Mouse (Mus musculus): Measurements from ENCODE around the gene Rsf1. TPM values are rescaled to one million over a fixed set of nuclear protein-coding genes. Genes with fewer than 3 reads are reported as not detected.

Rsf1 gene
- polyA plus RNA-seq, 1 experiment from 2014 or later = 18.8 TPM

- no peak overlapping the region for H3K4me3 ChIP-seq (ENCODE audit: low read length)
- no peak overlapping the region for H3K9ac ChIP-seq (replicated peaks; ENCODE audit: low read length)
- 94% methylated on average over 4 of the region's 4 CpGs for WGBS
- no peak for ATAC-seq (ENCODE audit: low FRiP score, low TSS enrichment)
- H3K9me3 ChIP-seq (ENCODE audit: low read length) = no peaks in the 10 kb centered on the region
- no peak overlapping the region for H3K27ac ChIP-seq (ENCODE audit: low read length)
- no peaks in the 10 kb centered on the region for H3K4me1 ChIP-seq (ENCODE audit: insufficient read depth, low read length)
- no peaks in the 10 kb centered on the region for H3K27me3 ChIP-seq (ENCODE audit: insufficient read depth, low read length)
- no peak overlapping the region for H3K4me2 ChIP-seq (replicated peaks; ENCODE audit: low read depth, low read length)
- peaks cover 36% of the 10 kb centered on the region for H3K36me3 ChIP-seq (ENCODE audit: insufficient read depth, low read length)
Measured at GRCm38 (mm10) chr7:97661634-97662033, 81.9 kb downstream of the Rsf1 start.

GRCm38 (mm10) chr7:97679239-97679638, 99.5 kb downstream of the Rsf1 start:
- H3K9me3 ChIP-seq (ENCODE audit: low read length) = no peaks in the 10 kb centered on the region
- no peak overlapping the region for H3K9ac ChIP-seq (replicated peaks; ENCODE audit: low read length)
- no peak overlapping the region for H3K27ac ChIP-seq (ENCODE audit: low read length)
- no peaks in the 10 kb centered on the region for H3K4me1 ChIP-seq (ENCODE audit: insufficient read depth, low read length)
- no peak for ATAC-seq (ENCODE audit: low FRiP score, low TSS enrichment)
- no peaks in the 10 kb centered on the region for H3K27me3 ChIP-seq (ENCODE audit: insufficient read depth, low read length)
- peaks cover 19% of the 10 kb centered on the region for H3K36me3 ChIP-seq (ENCODE audit: insufficient read depth, low read length)
- H3K4me3 ChIP-seq (ENCODE audit: low read length) = no peak overlapping the region
- H3K4me2 ChIP-seq (replicated peaks; ENCODE audit: low read depth, low read length) = no peak overlapping the region
- WGBS = 26% methylated on average over 1 of the region's 1 CpGs

GRCm38 (mm10) chr7:97687831-97688230, 108.1 kb downstream of the Rsf1 start:
- Histone ChIP-seq H3K4me2 (replicated peaks; ENCODE audit: low read depth, low read length) (no peak overlapping the region), H3K9ac (replicated peaks; ENCODE audit: low read length) (no peak overlapping the region), H3K4me1 (ENCODE audit: insufficient read depth, low read length) (no peaks in the 10 kb centered on the region), H3K36me3 (ENCODE audit: insufficient read depth, low read length) (peaks cover 20% of the 10 kb centered on the region), H3K4me3 (ENCODE audit: low read length) (no peak overlapping the region), H3K9me3 (ENCODE audit: low read length) (no peaks in the 10 kb centered on the region), H3K27me3 (ENCODE audit: insufficient read depth, low read length) (no peaks in the 10 kb centered on the region), H3K27ac (ENCODE audit: low read length) (no peak overlapping the region)
- ATAC-seq (ENCODE audit: low FRiP score, low TSS enrichment) = no peak
- WGBS = 83% methylated on average over 2 of the region's 2 CpGs

GRCm38 (mm10) chr7:97695441-97695840, 115.8 kb downstream of the Rsf1 start:
- Histone ChIP-seq H3K27ac (ENCODE audit: low read length) (no peak overlapping the region), H3K4me1 (ENCODE audit: insufficient read depth, low read length) (peaks cover 12% of the 10 kb centered on the region), H3K9ac (replicated peaks; ENCODE audit: low read length) (no peak overlapping the region; the same call in 1 of the 2 replicates), H3K4me3 (ENCODE audit: low read length) (no peak overlapping the region), H3K9me3 (ENCODE audit: low read length) (peaks cover 6% of the 10 kb centered on the region), H3K27me3 (ENCODE audit: insufficient read depth, low read length) (no peaks in the 10 kb centered on the region), H3K36me3 (ENCODE audit: insufficient read depth, low read length) (peaks cover 15% of the 10 kb centered on the region), H3K4me2 (replicated peaks; ENCODE audit: low read depth, low read length) (peak overlapping the region; percentile 79; the same call in 1 of the 2 replicates)
- ATAC-seq (ENCODE audit: low FRiP score, low TSS enrichment) = no peak
- WGBS = 100% methylated on average over 1 of the region's 1 CpGs

GRCm38 (mm10) chr7:97696133-97696505, 116.4 kb downstream of the Rsf1 start:
- Histone ChIP-seq H3K4me3 (ENCODE audit: low read length) (peak overlapping the region; percentile 68), H3K36me3 (ENCODE audit: insufficient read depth, low read length) (peaks cover 15% of the 10 kb centered on the region)
- peak; percentile 72 for ATAC-seq (ENCODE audit: low FRiP score, low TSS enrichment)

DNA sequence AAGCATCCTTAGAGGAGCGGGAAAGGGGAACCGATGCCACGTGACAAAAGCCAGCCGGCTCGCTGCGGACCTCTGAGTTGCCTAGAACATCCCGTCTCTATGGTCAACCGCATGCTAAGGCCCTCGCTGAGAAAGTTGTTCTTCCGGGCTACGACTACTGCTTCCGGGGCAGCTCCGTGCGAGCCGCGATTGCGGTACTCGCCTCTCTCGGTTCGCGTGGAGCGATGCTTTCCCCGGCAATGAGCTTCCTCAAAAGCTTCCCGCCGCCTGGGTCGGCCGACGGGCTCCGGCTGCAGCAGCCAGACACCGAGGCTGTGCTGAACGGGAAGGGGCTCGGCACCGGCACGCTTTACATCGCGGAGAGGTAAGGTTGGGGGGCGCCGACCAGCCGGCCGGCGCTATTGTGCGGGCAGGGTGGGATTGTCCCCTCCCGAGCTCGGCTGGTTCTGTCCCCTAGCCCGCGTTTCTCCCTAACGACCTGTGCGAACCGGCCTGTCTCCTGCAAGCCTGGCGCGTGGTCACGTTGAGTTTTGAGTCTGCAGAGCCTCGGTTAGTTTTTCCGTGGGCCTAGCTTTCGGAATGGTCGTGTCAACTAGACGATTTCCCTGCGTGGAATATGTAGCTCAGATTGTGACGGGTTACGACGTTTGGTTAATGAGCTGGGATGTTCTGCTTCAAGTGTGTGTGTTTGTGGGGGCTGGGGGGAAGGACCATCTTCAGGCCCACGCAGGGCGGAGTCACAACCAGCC, 117.0 kb downstream of the Rsf1 start, which contains the start of gene Clns1a:
Clns1a (plus strand) TSS at position 129 of the 749 bp plus-strand sequence.
- Histone ChIP-seq H3K9me3 (ENCODE audit: low read length) (peaks cover 6% of the 10 kb centered on the region), H3K4me1 (ENCODE audit: insufficient read depth, low read length) (peaks cover 12% of the 10 kb centered on the region), H3K27me3 (ENCODE audit: insufficient read depth, low read length) (no peaks in the 10 kb centered on the region), H3K4me3 (ENCODE audit: low read length) (peak within 1 kb of the TSS; percentile 68), H3K9ac (replicated peaks; ENCODE audit: low read length) (peak within 1 kb of the TSS; percentile 75), H3K27ac (ENCODE audit: low read length) (peak within 1 kb of the TSS; percentile 79), H3K4me2 (replicated peaks; ENCODE audit: low read depth, low read length) (peak within 1 kb of the TSS; percentile 79), H3K36me3 (ENCODE audit: insufficient read depth, low read length) (peaks cover 15% of the 10 kb centered on the region)
- under 1% methylated on average over 63 of the region's 63 CpGs for WGBS
- peak; percentile 99 for ATAC-seq (ENCODE audit: low FRiP score, low TSS enrichment)

More at GRCm38 (mm10) chr7:97696133-97696505, 116.4 kb downstream of the Rsf1 start:
- Histone ChIP-seq H3K27me3 (ENCODE audit: insufficient read depth, low read length) (no peaks in the 10 kb centered on the region), H3K4me1 (ENCODE audit: insufficient read depth, low read length) (peaks cover 12% of the 10 kb centered on the region), H3K4me2 (replicated peaks; ENCODE audit: low read depth, low read length) (peak overlapping the region; percentile 79), H3K27ac (ENCODE audit: low read length) (peak overlapping the region; percentile 79), H3K9ac (replicated peaks; ENCODE audit: low read length) (peak overlapping the region; percentile 75), H3K9me3 (ENCODE audit: low read length) (peaks cover 6% of the 10 kb centered on the region)
- WGBS = 40% methylated on average over 19 of the region's 19 CpGs

- no peaks in the 10 kb centered on the region for H3K27me3 ChIP-seq (ENCODE audit: insufficient read depth, low read length)
- H3K27ac ChIP-seq (ENCODE audit: low read length) = no peak overlapping the region
- H3K36me3 ChIP-seq (ENCODE audit: insufficient read depth, low read length) = peaks cover 15% of the 10 kb centered on the region
- peaks cover 12% of the 10 kb centered on the region for H3K4me1 ChIP-seq (ENCODE audit: insufficient read depth, low read length)
- H3K4me3 ChIP-seq (ENCODE audit: low read length) = no peak overlapping the region
- peaks cover 6% of the 10 kb centered on the region for H3K9me3 ChIP-seq (ENCODE audit: low read length)
- no peak for ATAC-seq (ENCODE audit: low FRiP score, low TSS enrichment)
- 91% methylated on average over 4 of the region's 4 CpGs for WGBS
- H3K4me2 ChIP-seq (replicated peaks; ENCODE audit: low read depth, low read length) = no peak overlapping the region
- H3K9ac ChIP-seq (replicated peaks; ENCODE audit: low read length) = no peak overlapping the region
Measured at GRCm38 (mm10) chr7:97700173-97700572, 120.5 kb downstream of the Rsf1 start.

DNA sequence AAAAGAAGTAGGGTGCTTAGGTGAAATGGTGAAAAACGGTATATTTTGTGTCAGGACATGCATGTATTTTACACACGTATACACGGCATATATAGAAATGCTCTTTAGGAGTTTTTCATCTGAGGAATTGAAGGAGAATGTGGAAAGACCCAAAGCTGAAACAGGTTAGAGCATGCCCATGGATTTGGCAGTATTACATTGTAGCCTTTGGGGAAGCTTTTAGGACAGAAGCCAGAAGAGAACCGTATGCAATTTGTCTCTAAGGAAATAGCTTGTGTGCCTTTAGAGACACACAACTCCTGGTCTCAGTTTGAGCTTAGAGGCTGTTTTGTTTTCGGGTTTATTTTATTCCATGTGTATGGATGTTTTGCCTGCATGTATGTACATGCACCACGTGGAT, 121.4 kb downstream of the Rsf1 start:
- WGBS = 75% methylated on average over 6 of the region's 6 CpGs
- Histone ChIP-seq H3K9me3 (ENCODE audit: low read length) (peaks cover 6% of the 10 kb centered on the region), H3K9ac (replicated peaks; ENCODE audit: low read length) (no peak overlapping the region), H3K27ac (ENCODE audit: low read length) (no peak overlapping the region), H3K4me1 (ENCODE audit: insufficient read depth, low read length) (peaks cover 8% of the 10 kb centered on the region), H3K4me2 (replicated peaks; ENCODE audit: low read depth, low read length) (no peak overlapping the region), H3K27me3 (ENCODE audit: insufficient read depth, low read length) (no peaks in the 10 kb centered on the region), H3K4me3 (ENCODE audit: low read length) (no peak overlapping the region), H3K36me3 (ENCODE audit: insufficient read depth, low read length) (peaks cover 15% of the 10 kb centered on the region)
- ATAC-seq (ENCODE audit: low FRiP score, low TSS enrichment) = no peak

DNA sequence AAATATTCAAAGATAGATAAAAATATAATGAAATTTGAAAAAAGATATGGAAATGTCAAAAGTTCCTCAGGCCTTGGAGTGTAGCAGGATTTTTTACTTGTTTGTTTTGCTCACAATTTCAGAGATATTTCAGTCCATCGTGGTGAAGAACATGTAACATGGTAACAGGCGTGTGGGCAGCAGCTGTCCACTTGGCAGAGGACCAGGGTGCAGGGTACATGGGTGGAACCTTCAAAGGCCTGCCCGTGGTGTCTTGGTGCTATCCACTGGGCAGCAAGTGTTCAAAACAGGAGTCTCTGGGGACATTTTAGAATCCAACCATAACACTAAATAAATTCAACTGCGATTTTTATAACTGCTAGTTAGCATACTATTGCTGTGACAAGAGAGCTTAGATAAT, 127.4 kb downstream of the Rsf1 start:
- Histone ChIP-seq H3K9ac (replicated peaks; ENCODE audit: low read length) (no peak overlapping the region), H3K9me3 (ENCODE audit: low read length) (no peaks in the 10 kb centered on the region), H3K4me2 (replicated peaks; ENCODE audit: low read depth, low read length) (no peak overlapping the region), H3K27me3 (ENCODE audit: insufficient read depth, low read length) (no peaks in the 10 kb centered on the region), H3K36me3 (ENCODE audit: insufficient read depth, low read length) (peaks cover 5% of the 10 kb centered on the region), H3K4me3 (ENCODE audit: low read length) (no peak overlapping the region), H3K27ac (ENCODE audit: low read length) (no peak overlapping the region), H3K4me1 (ENCODE audit: insufficient read depth, low read length) (no peaks in the 10 kb centered on the region)
- ATAC-seq (ENCODE audit: low FRiP score, low TSS enrichment) = no peak
- WGBS = 78% methylated on average over 4 of the region's 4 CpGs

DNA sequence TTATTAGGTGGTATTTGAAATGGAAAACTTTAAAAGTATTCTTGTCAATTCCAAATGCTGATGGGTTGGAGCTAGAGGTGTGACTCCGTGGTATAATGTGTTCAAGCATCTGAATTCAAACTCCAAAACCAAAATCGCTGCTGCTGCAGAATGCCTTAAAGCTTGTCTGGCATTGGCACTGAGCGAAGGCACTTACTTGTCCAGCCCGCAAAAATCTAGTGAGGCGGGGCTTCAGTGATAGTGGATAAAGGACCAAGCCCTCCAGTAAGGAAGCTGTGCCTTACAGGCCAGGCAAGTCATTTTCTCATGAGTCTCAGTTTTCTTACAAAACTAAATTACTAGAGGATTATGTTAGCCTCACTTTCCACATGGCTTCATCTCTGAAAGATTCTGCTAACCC, 128.1 kb downstream of the Rsf1 start:
- no peak for ATAC-seq (ENCODE audit: low FRiP score, low TSS enrichment)

More for the DNA sequence above, 128.1 kb downstream of the Rsf1 start:
- Histone ChIP-seq H3K27ac (ENCODE audit: low read length) (no peak overlapping the region), H3K9me3 (ENCODE audit: low read length) (no peaks in the 10 kb centered on the region), H3K4me1 (ENCODE audit: insufficient read depth, low read length) (no peaks in the 10 kb centered on the region), H3K4me3 (ENCODE audit: low read length) (no peak overlapping the region), H3K36me3 (ENCODE audit: insufficient read depth, low read length) (peaks cover 12% of the 10 kb centered on the region), H3K27me3 (ENCODE audit: insufficient read depth, low read length) (no peaks in the 10 kb centered on the region), H3K9ac (replicated peaks; ENCODE audit: low read length) (no peak overlapping the region), H3K4me2 (replicated peaks; ENCODE audit: low read depth, low read length) (no peak overlapping the region)
- 91% methylated on average over 5 of the region's 5 CpGs for WGBS

Measured in kidney, embryonic 16.5 days (tissue).